Mouse (Mus musculus): ENCODE results near the gene Tex26. TPM values are rescaled to one million over a fixed set of nuclear protein-coding genes. Genes with fewer than 3 reads are reported as not detected.

The Tex26 gene
- not detected in 2 replicates for polyA plus RNA-seq (2012)

DNA sequence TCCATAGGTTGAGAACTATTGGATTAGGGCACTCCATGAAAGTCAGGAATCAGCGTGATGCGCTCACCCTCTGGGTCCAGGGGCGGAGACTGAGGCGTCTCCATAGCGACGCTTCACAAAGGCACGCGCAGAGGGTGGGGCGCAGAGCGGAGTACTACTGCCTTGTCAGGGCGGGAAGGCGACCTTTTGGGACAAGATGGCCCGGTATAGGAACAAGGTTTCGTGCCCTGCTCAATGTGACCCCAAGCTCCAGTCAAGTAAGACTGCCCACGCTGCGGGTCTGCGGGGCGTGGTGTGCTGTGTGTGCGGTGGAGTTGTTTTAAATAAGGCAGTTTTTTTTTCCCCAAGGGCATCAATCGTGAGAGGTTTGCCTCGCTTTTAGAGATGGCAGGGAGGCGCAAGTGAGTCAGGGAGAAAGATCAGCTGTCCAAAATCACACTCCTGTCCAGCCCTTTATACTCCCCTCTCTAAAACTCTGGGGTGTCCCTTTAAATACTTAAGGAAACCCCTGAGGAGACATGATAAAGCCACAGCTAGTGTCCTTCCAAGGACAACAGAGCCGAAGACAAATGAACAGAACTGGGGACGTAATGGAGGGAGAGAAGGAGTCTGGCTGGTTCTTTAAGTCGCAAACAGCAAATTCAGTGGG is at the start of gene Tex26:
Gene Tex26, plus strand, starts transcription at position 130 of the 649 bp plus-strand sequence.

GRCm38 (mm10) chr5:149411509-149412193 is 27.8 kb upstream of the Tex26 start, which contains the start of gene Medag:
TSS of gene Medag (plus strand) at chr5:149411749.

Other genes starting within 250 kb of the Tex26 start
- 13.7 and 14.8 TPM in 2 replicates for gene Alox5ap, start 174.9 kb upstream of the Tex26 start, polyA plus RNA-seq (2012)
- gene Medag, start 27.9 kb upstream of the Tex26 start, polyA plus RNA-seq (2012), result not detected in 2 replicates
- 0.05 TPM in 1 of 2 replicates, not detected in the other for gene Wdr95, start 89.0 kb downstream of the Tex26 start, polyA plus RNA-seq (2012)
- gene Hsph1, start 196.7 kb downstream of the Tex26 start, polyA plus RNA-seq (2012), result 131 and 137 TPM in 2 replicates
- gene B3glct, start 238.6 kb downstream of the Tex26 start, polyA plus RNA-seq (2012), result 2.9 and 4.8 TPM in 2 replicates

All from megakaryocyte-erythroid progenitor cell, adult 5 weeks (primary cell).